Mouse (Mus musculus): ENCODE measurements around the gene Afmid.

Afmid gene

DNA sequence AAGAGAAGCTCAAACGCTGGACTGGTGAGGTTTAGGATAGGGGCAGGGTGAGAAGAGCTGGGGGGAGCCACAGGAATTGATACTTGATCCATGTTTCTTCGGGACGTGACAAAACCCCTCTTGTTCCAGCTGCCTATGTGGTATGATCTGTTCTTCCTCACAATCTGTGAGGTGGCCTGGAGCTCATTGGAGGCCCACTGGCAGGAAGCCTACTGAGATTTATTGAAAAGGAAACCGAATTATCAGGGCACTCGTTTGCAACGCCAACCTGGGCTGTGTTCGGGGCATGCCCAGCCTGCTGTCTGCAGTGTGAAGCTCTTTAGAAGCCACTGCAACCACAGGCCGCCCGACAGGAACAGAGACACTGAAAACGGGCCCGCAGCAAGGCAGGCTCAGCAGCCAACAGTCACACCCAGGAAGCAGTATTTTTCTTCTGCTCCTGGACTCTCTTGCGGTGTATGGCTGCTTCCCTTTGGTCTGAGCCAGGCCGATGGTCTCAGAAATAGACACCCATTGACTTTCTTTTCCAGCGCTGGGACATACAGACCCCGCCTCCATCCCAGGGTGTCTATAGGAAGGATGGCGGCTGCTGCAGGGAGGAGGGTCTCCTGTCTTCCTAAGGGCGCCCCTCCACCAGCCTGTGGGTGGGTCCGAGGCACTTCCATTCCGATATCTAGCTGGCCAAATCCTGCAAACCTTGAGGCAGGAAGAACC, 22.7 kb downstream of the Afmid start:
- DNase-seq (ENCODE audit: low spot score in 2 of 2), result peak; percentile 68

DNA sequence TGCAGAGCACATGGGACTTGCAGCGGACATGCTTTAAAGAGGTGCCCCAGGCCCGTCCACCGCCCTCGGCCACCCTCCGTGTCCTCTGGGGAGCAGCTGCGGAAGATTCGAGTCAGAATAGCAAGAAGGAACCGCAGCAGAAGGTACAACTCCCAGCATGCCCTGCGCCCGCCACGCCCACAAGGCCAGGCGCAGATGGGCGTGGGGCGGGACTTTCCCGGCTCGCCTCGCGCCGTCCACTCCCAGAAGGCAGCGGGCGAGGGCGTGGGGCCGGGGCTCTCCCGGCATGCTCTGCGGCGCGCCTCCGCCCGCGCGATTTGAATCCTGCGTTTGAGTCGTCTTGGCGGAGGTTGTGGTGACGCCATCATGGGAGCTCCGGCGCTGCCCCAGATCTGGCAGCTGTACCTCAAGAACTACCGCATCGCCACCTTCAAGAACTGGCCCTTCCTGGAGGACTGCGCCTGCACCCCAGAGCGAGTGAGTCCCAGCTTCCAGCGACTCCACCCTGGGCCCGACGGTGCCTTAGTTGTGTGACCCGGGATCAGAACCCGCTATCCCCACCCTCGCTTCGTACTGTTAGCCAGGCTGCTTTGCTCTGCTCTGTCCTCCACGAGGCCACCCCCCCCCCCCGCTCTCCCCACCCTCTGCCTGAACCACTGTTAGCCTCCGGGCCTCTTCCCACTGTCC, 23.4 kb downstream of the Afmid start, which contains the start of gene Birc5:
Birc5 (plus strand) TSS at position 267 of the 687 bp plus-strand sequence.
- DNase-seq (ENCODE audit: low spot score in 2 of 2), result peak; percentile 97 to 99

- no peak for DNase-seq (ENCODE audit: low spot score in 2 of 2)
Observed at GRCm38 (mm10) chr11:117852875-117853274, 27.2 kb downstream of the Afmid start.

DNA sequence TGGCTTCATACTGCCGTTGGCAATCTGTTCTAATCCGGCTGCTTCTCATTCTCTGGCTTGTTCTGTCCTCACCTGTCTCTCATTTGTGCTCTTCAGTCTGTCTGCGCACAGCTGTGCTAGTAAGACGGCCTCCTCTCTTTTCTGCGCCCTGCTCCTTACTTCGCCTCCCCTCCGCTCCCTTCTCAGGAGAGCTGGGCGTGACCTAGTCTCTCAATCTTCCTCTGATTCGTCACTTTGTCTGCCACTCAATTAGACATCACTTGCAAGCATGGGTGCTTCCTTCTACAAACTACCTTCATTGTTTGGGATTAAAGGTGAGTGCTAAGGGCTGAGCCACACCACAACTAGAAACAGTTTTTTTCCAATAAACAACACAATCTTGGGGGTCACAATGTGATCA, 28.5 kb downstream of the Afmid start:
- no peak for DNase-seq (ENCODE audit: low spot score in 2 of 2)

- DNase-seq (ENCODE audit: low spot score in 2 of 2), result no peak
Observed at GRCm38 (mm10) chr11:117855360-117855759, 29.6 kb downstream of the Afmid start.

- DNase-seq (ENCODE audit: low spot score in 2 of 2), result no peak
Observed at GRCm38 (mm10) chr11:117855975-117856374, 30.3 kb downstream of the Afmid start.

GRCm38 (mm10) chr11:117857462-117857861, 31.7 kb downstream of the Afmid start:
- no peak for DNase-seq (ENCODE audit: low spot score in 2 of 2)

DNA sequence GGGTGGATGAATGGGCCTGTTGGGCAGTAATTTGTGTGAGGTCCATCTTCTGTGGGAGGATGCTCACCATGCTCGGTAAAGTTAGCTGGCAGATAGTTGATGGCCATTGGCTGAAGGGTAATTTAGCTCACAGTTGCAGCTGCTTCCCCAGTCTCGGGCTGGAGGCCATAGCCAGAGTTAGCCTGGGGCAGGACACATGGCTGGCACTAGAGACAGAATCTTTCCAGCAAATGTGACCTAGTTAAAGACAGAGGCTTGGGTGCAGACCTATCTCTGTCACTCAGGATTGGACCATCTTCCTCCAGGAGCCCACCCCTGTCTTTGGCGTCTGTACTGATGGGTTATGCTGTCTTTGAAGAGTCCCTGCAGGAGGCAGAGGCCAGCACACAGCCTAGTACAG, 32.7 kb downstream of the Afmid start:
- no peak for DNase-seq (ENCODE audit: low spot score in 2 of 2)

DNA sequence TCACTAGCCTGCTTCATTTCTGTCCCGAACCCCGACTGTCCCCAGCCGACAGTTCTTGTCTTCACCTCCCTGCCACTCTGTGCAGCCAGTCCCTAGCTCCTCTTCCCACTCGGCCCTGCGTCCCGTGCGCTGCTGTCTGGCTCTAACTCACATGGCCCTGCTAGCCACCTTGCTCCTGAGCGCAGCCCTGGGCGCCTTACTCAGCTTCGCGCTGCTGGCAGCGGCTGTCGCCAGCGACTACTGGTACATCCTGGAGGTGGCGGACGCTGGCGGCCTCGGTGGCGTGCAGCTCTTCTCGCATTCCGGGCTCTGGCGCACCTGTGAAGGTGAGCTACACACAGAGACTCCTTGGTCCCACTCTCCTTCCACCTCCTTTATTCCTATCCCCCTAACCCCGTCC, 34.9 kb downstream of the Afmid start, which contains the start of gene Tmem235:
Tmem235 (plus strand) TSS at position 152 of the 400 bp plus-strand sequence.
- DNase-seq (ENCODE audit: low spot score in 2 of 2), result no peak

GRCm38 (mm10) chr11:117863174-117863856, 37.6 kb downstream of the Afmid start:
- DNase-seq (ENCODE audit: low spot score in 2 of 2), result no peak

DNA sequence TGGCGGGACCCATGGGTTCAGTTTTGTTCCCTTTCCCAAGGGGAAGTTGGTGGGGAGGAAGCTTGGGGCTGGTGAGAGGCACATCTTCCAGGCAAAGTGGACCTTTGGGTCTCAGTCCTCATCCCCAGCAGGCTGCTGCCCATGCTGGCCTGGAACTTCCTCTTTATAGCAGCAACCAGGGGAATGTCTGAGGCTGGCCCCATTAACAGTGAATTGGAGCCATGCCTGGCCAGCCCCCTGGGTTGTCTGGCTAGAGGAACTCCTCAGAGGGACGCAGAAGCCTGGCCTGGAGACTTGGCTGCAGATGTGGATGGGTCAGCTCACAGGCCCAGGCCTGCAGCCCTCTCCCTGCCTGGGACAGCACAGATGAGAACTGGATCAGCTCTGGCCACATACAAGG, 39.1 kb downstream of the Afmid start:
- DNase-seq (ENCODE audit: low spot score in 2 of 2), result no peak

GRCm38 (mm10) chr11:117865988-117866387, 40.3 kb downstream of the Afmid start:
- DNase-seq (ENCODE audit: low spot score in 2 of 2), result no peak

DNA sequence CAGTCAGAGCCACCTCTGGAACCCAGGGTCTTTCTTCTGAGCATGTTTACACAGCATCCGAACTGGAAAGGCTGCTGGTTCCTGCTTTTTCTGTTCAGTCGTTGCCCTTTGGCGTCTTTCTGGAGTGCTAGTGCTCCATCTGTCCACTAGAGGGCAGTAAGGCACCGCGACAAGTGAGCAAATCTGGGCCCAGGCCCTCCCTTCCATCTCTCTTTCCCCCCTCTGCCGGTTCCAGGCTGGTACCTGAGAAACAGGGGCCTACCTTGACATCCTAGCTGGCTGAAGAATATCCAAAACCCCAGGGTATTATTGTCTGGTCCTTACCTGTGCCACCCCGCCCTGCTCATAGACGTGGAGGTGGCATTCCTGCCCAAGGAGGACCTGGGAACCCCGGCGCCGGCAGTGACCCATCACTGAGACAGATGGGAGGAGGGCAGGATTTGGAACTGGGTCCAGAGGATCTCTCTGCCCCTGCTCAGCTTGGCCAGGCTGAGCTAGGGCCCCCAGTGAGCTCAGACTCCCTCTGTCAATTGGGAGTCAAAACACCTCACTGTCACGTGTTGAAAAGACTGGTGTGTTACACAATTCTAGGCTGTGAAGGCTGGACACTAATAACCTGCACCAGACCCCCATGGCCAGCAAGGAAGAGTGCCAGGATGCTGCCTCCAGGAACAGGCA, 45.1 kb downstream of the Afmid start:
- DNase-seq (ENCODE audit: low spot score in 2 of 2), result peak; percentile 58 to 74

GRCm38 (mm10) chr11:117871376-117871775, 45.7 kb downstream of the Afmid start:
- no peak for DNase-seq (ENCODE audit: low spot score in 2 of 2)

GRCm38 (mm10) chr11:117871911-117872584, 46.3 kb downstream of the Afmid start:
- DNase-seq (ENCODE audit: low spot score in 2 of 2), result peak; percentile 45 to 63

GRCm38 (mm10) chr11:117872861-117873608, 47.3 kb downstream of the Afmid start, which contains the start of gene Tha1:
Tha1 (minus strand) TSS chr11:117873481.
- peak in 1 of 2 experiments; percentile 62 for DNase-seq (ENCODE audit: low spot score in 2 of 2)

DNA sequence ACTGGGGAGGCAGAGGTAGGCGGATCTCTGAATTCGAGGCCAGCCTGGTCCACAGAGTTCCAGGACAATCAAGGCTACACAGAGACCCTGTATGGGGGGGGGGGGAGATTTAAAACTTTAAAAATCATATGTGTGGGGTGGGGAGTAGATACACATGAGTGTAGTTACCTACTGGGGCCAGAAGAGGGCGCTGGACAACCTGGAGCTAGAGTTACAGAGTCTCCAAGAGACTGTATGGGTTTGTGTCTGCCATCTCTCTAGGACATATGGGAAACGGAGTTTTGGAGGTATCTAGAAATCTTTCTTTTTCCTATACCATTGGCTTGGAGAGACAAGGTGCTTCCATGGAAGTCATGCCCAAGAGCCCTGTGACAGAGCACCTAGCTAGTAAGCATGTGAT, 48.7 kb downstream of the Afmid start:
- DNase-seq (ENCODE audit: low spot score in 2 of 2), result peak in 1 of 2 experiments; percentile 62

GRCm38 (mm10) chr11:117875681-117876080, 50.0 kb downstream of the Afmid start:
- no peak for DNase-seq (ENCODE audit: low spot score in 2 of 2)

GRCm38 (mm10) chr11:117877917-117878745, 52.4 kb downstream of the Afmid start:
- DNase-seq (ENCODE audit: low spot score in 2 of 2), result peak in 1 of 2 experiments; percentile 71

DNA sequence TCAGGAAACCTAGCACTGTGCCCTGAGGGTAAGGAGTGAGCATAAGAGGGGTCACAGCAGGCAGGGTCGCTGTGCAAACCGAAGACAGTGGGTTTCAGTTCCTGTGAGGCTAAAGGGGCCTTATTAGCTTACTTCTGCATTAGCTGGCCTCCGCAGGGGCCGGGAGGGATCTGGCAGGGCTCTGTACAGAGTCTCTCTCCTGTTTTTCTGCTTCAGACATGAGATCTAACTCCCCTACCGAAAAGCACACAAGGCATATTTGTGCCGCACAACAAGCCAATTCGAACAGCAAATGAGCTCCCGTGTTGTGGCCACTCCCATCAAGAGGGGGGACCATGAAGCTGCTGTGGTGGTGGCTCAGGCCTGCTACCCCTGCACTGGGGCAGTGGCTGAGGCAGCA, 53.2 kb downstream of the Afmid start:
- peak in 1 of 2 experiments; percentile 56 for DNase-seq (ENCODE audit: low spot score in 2 of 2)
